Mouse (Mus musculus): ENCODE measurements around the gene Fam166b. TPM values are rescaled to one million over a fixed set of nuclear protein-coding genes. Genes with fewer than 3 reads are reported as not detected.

Fam166b gene
- polyA plus RNA-seq, 1 experiment, result 0.10 TPM

GRCm38 (mm10) chr4:43415221-43416070, 13.5 kb downstream of the Fam166b start:
- no peaks in the 10 kb centered on the region for H3K36me3 ChIP-seq (ENCODE audit: control insufficient read depth)
- H3K27me3 ChIP-seq (ENCODE audit: control insufficient read depth), result no peaks in the 10 kb centered on the region
- TF ChIP-seq GATA1 (IDR thresholded peaks at IDR 0.05; ENCODE audit: low read length) (no peak), TAL1 (IDR thresholded peaks at IDR 0.05; ENCODE audit: low read length) (no peak)
- peaks cover under 1% of the 10 kb centered on the region; the same call in 1 of the 2 replicates for H3K4me1 ChIP-seq (ENCODE audit: control insufficient read depth)
- H3K4me3 ChIP-seq (replicated peaks), result no peak overlapping the region
- H3K9me3 ChIP-seq (ENCODE audit: control insufficient read depth, low read length), result peaks cover 12% of the 10 kb centered on the region

DNA sequence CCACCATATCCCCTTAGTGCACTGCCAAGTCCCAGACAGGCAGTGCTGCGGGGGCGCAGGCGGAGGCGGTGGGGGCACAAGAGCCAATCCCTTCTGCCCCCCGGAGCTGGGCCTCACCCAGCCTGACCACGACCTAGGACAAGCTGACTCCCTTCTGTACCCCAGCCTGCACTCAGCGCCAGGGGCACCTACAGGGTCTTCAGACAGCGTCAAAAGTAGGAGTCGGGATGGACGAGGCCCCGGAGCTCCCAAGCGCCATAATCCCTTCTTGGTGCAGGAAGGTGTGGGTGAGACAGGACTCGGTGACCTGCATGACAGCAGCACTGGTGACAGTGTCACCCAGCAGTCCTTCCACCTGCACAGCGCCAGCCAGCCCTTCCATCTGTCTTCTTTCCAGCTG, 14.2 kb downstream of the Fam166b start:
- no peaks in the 10 kb centered on the region for H3K36me3 ChIP-seq (ENCODE audit: control insufficient read depth)
- peaks cover 12% of the 10 kb centered on the region for H3K9me3 ChIP-seq (ENCODE audit: control insufficient read depth, low read length)
- TF ChIP-seq GATA1 (IDR thresholded peaks at IDR 0.05; ENCODE audit: low read length), result no peak
- no peak for TF ChIP-seq TAL1 (IDR thresholded peaks at IDR 0.05; ENCODE audit: low read length)
- no peaks in the 10 kb centered on the region for H3K27me3 ChIP-seq (ENCODE audit: control insufficient read depth)
- H3K4me1 ChIP-seq (ENCODE audit: control insufficient read depth), result no peaks in the 10 kb centered on the region
- no peak overlapping the region for H3K4me3 ChIP-seq (replicated peaks)

GRCm38 (mm10) chr4:43407071-43407920, 21.6 kb downstream of the Fam166b start:
- Histone ChIP-seq H3K9me3 (ENCODE audit: control insufficient read depth, low read length) (no peaks in the 10 kb centered on the region), H3K4me1 (ENCODE audit: control insufficient read depth) (no peaks in the 10 kb centered on the region), H3K36me3 (ENCODE audit: control insufficient read depth) (no peaks in the 10 kb centered on the region), H3K4me3 (replicated peaks) (no peak overlapping the region), H3K27me3 (ENCODE audit: control insufficient read depth) (peaks cover 26% of the 10 kb centered on the region)
- TF ChIP-seq TAL1 (IDR thresholded peaks at IDR 0.05; ENCODE audit: low read length), result no peak
- no peak for TF ChIP-seq GATA1 (IDR thresholded peaks at IDR 0.05; ENCODE audit: low read length)

GRCm38 (mm10) chr4:43406162-43406971, 22.6 kb downstream of the Fam166b start:
- no peak for TF ChIP-seq GATA1 (IDR thresholded peaks at IDR 0.05; ENCODE audit: low read length)
- TF ChIP-seq TAL1 (IDR thresholded peaks at IDR 0.05; ENCODE audit: low read length), result no peak
- Histone ChIP-seq H3K27me3 (ENCODE audit: control insufficient read depth) (peaks cover 26% of the 10 kb centered on the region), H3K4me3 (replicated peaks) (no peak overlapping the region), H3K9me3 (ENCODE audit: control insufficient read depth, low read length) (no peaks in the 10 kb centered on the region), H3K36me3 (ENCODE audit: control insufficient read depth) (no peaks in the 10 kb centered on the region), H3K4me1 (ENCODE audit: control insufficient read depth) (no peaks in the 10 kb centered on the region)

DNA sequence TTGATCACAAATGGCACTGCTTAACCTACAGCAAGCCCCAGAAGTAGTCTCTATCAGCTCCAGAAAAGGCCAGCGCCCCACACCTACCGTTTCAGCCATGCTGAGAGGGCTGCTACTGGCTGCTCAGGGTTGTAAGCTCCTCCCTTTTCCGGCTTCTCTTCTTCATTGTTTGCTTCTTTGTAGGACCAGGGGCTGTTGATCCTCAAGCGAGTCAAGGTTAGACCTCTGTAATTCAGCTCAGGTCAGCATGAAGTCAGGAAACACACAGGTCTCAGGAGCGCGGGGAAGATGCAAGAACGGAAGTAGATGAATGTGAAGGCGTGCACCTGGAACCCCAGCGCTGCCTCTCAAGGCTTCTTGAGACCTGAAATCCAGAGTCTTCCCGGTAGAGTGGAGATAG, 24.2 kb downstream of the Fam166b start:
- peaks cover 26% of the 10 kb centered on the region for H3K27me3 ChIP-seq (ENCODE audit: control insufficient read depth)
- TF ChIP-seq GATA1 (IDR thresholded peaks at IDR 0.05; ENCODE audit: low read length) (no peak), TAL1 (IDR thresholded peaks at IDR 0.05; ENCODE audit: low read length) (no peak)
- no peaks in the 10 kb centered on the region for H3K4me1 ChIP-seq (ENCODE audit: control insufficient read depth)
- H3K4me3 ChIP-seq (replicated peaks), result no peak overlapping the region
- H3K36me3 ChIP-seq (ENCODE audit: control insufficient read depth), result no peaks in the 10 kb centered on the region
- H3K9me3 ChIP-seq (ENCODE audit: control insufficient read depth, low read length), result no peaks in the 10 kb centered on the region

GRCm38 (mm10) chr4:43402212-43402611, 26.7 kb downstream of the Fam166b start:
- H3K4me1 ChIP-seq (ENCODE audit: control insufficient read depth), result no peaks in the 10 kb centered on the region
- H3K9me3 ChIP-seq (ENCODE audit: control insufficient read depth, low read length), result no peaks in the 10 kb centered on the region
- H3K27me3 ChIP-seq (ENCODE audit: control insufficient read depth), result peaks cover 19% of the 10 kb centered on the region
- no peaks in the 10 kb centered on the region for H3K36me3 ChIP-seq (ENCODE audit: control insufficient read depth)
- TF ChIP-seq TAL1 (IDR thresholded peaks at IDR 0.05; ENCODE audit: low read length) (no peak), GATA1 (IDR thresholded peaks at IDR 0.05; ENCODE audit: low read length) (no peak)
- H3K4me3 ChIP-seq (replicated peaks), result no peak overlapping the region

- H3K9me3 ChIP-seq (ENCODE audit: control insufficient read depth, low read length), result no peaks in the 10 kb centered on the region
- no peaks in the 10 kb centered on the region for H3K36me3 ChIP-seq (ENCODE audit: control insufficient read depth)
- H3K4me1 ChIP-seq (ENCODE audit: control insufficient read depth), result no peaks in the 10 kb centered on the region
- H3K27me3 ChIP-seq (ENCODE audit: control insufficient read depth), result peaks cover 13% of the 10 kb centered on the region
- no peak for TF ChIP-seq TAL1 (IDR thresholded peaks at IDR 0.05; ENCODE audit: low read length)
- TF ChIP-seq GATA1 (IDR thresholded peaks at IDR 0.05; ENCODE audit: low read length), result no peak
- no peak overlapping the region for H3K4me3 ChIP-seq (replicated peaks)
Measured at GRCm38 (mm10) chr4:43401486-43401885, 27.4 kb downstream of the Fam166b start.

DNA sequence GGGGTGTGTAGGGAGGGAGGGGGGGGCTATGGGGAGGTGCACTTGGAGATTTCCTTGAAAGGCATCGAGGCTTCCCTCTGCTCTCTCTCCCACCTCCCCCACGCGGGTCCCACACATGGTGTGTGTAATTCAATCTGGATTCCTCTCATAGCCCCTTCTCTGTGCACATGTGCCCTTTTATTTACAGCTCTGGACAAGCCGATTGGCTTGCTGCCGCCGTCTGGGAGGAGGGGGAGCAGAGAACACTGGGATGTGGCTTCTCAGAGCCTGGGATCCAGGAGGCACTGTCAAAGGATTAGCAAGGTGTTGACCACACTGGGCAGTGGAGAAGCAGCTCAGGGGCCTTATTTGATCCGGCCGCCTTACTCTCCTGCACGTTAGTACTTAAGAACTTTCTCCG, 28.0 kb downstream of the Fam166b start:
- TF ChIP-seq GATA1 (IDR thresholded peaks at IDR 0.05; ENCODE audit: low read length) (no peak), TAL1 (IDR thresholded peaks at IDR 0.05; ENCODE audit: low read length) (no peak)
- no peaks in the 10 kb centered on the region for H3K9me3 ChIP-seq (ENCODE audit: control insufficient read depth, low read length)
- peaks cover 8% of the 10 kb centered on the region for H3K27me3 ChIP-seq (ENCODE audit: control insufficient read depth)
- no peaks in the 10 kb centered on the region for H3K36me3 ChIP-seq (ENCODE audit: control insufficient read depth)
- no peak overlapping the region for H3K4me3 ChIP-seq (replicated peaks)
- H3K4me1 ChIP-seq (ENCODE audit: control insufficient read depth), result no peaks in the 10 kb centered on the region

Measured in erythroblast, embryonic 14.5 days (primary cell).